Comparison of ENCODE assay signal across 20 mouse cellular contexts in genomic region chr17:62692242-62692641, GRCm38 (mm10).
DNase-seq lines count a peak whose midpoint lies in the region; ATAC-seq lines count a peak whose summit lies in the region.
"Had no signal": no experiment of that assay in that cellular context is flagged by ENCODE, and none has a peak within 500 bp of the region (broad histone marks: within the 10 kb centered on the region; RNA-seq: fewer than 3 reads in every experiment).

No protein-coding gene starts in this region.

- peak overlapping the region; percentile 27; the same call in 1 of the 2 replicates for H3K27ac ChIP-seq in hindbrain, embryonic 15.5 days (replicated peaks)
- H3K27ac ChIP-seq in hindbrain, embryonic 14.5 days, result no peak overlapping the region
- H3K27ac ChIP-seq in forebrain, embryonic 13.5 days, result no peak overlapping the region
- H3K27ac ChIP-seq: embryonic facial prominence, embryonic 13.5 days; heart, embryonic 15.5 days; limb, embryonic 12.5 days; liver, embryonic 13.5 days; lung, embryonic 15.5 days; stomach, embryonic 15.5 days had no signal

- H3K4me3 ChIP-seq in hindbrain, embryonic 15.5 days, result no peak overlapping the region
- H3K4me3 ChIP-seq in hindbrain, embryonic 14.5 days (replicated peaks; ENCODE audit: low read length), result no peak overlapping the region
- no peak overlapping the region for H3K4me3 ChIP-seq in forebrain, embryonic 13.5 days
- H3K4me3 ChIP-seq: embryonic facial prominence, embryonic 13.5 days; heart, embryonic 15.5 days; limb, embryonic 12.5 days; liver, embryonic 13.5 days; lung, embryonic 15.5 days; stomach, embryonic 15.5 days had no signal

- DNase-seq in hindbrain, embryonic 14.5 days (ENCODE audit: low spot score), result no peak
- DNase-seq in 3T3-L1 (ENCODE audit: low read depth, low spot score) (peak; percentile 43), MN1 (ENCODE audit: low spot score) (peak; percentile 42)
- DNase-seq in kidney, adult 8-10 months, result no peak
- DNase-seq: adrenal gland, postnatal 25 days; cerebellum, adult 9-10 months; heart, adult 18-20 months; kidney, postnatal 14 days; liver, embryonic 13.5 days; right cerebral cortex, adult 18-20 months had no signal

- H3K4me1 ChIP-seq in hindbrain, embryonic 15.5 days (replicated peaks), result peaks cover 6% of the 10 kb centered on the region; the same call in 1 of the 2 replicates
- peaks cover 6% of the 10 kb centered on the region; the same call in 1 of the 2 replicates for H3K4me1 ChIP-seq in hindbrain, embryonic 14.5 days (replicated peaks; ENCODE audit: control insufficient read depth, insufficient read depth, low read length)
- peaks cover 28% of the 10 kb centered on the region for H3K4me1 ChIP-seq in forebrain, embryonic 13.5 days
- H3K4me1 ChIP-seq: liver, embryonic 13.5 days had no signal

- no peaks in the 10 kb centered on the region for H3K9me3 ChIP-seq in hindbrain, embryonic 15.5 days
- H3K9me3 ChIP-seq in hindbrain, embryonic 14.5 days (ENCODE audit: control insufficient read depth, low read length), result no peaks in the 10 kb centered on the region
- no peaks in the 10 kb centered on the region for H3K9me3 ChIP-seq in forebrain, embryonic 13.5 days (replicated peaks)
- H3K9me3 ChIP-seq: embryonic facial prominence, embryonic 13.5 days; heart, embryonic 15.5 days; limb, embryonic 12.5 days; liver, embryonic 13.5 days; lung, embryonic 15.5 days; stomach, embryonic 15.5 days had no signal

- H3K9ac ChIP-seq in hindbrain, embryonic 15.5 days, result no peak overlapping the region
- H3K9ac ChIP-seq in hindbrain, embryonic 14.5 days, result no peak overlapping the region
- H3K9ac ChIP-seq in forebrain, embryonic 13.5 days, result no peak overlapping the region
- H3K9ac ChIP-seq: embryonic facial prominence, embryonic 13.5 days; heart, embryonic 15.5 days; limb, embryonic 12.5 days; liver, embryonic 13.5 days; lung, embryonic 15.5 days; stomach, embryonic 15.5 days had no signal

- 37% methylated on average over 4 of the region's 4 CpGs for WGBS in hindbrain, embryonic 15.5 days
- WGBS in hindbrain, embryonic 14.5 days, result 42% methylated on average over 4 of the region's 4 CpGs
- WGBS in forebrain, embryonic 13.5 days, result 9% methylated on average over 4 of the region's 4 CpGs

- H3K36me3 ChIP-seq in hindbrain, embryonic 15.5 days, result no peaks in the 10 kb centered on the region
- H3K36me3 ChIP-seq in hindbrain, embryonic 14.5 days (replicated peaks; ENCODE audit: control insufficient read depth, insufficient read depth), result no peaks in the 10 kb centered on the region
- H3K36me3 ChIP-seq in forebrain, embryonic 13.5 days (ENCODE audit: poor library complexity, severe bottlenecking), result no peaks in the 10 kb centered on the region
- H3K36me3 ChIP-seq: embryonic facial prominence, embryonic 13.5 days; heart, embryonic 15.5 days; limb, embryonic 12.5 days; liver, embryonic 13.5 days; lung, embryonic 15.5 days; stomach, embryonic 15.5 days had no signal

- H3K27me3 ChIP-seq in hindbrain, embryonic 15.5 days, result no peaks in the 10 kb centered on the region
- H3K27me3 ChIP-seq in hindbrain, embryonic 14.5 days (ENCODE audit: control insufficient read depth, insufficient read depth, low read length), result no peaks in the 10 kb centered on the region
- no peaks in the 10 kb centered on the region; the same call in 1 of the 2 replicates for H3K27me3 ChIP-seq in forebrain, embryonic 13.5 days
- H3K27me3 ChIP-seq: embryonic facial prominence, embryonic 13.5 days; heart, embryonic 15.5 days; liver, embryonic 13.5 days; lung, embryonic 15.5 days; stomach, embryonic 15.5 days had no signal

- ATAC-seq in hindbrain, embryonic 15.5 days (ENCODE audit: low FRiP score, low read depth), result no peak
- no peak for ATAC-seq in hindbrain, embryonic 14.5 days (ENCODE audit: low FRiP score)
- peak; percentile 43; the same call in 1 of the 2 replicates for ATAC-seq in forebrain, embryonic 13.5 days
- ATAC-seq in granulocyte monocyte progenitor cell, adult 5-6 weeks (replicated peaks; ENCODE audit: poor library complexity, severe bottlenecking), result no peak
- ATAC-seq: CD4-positive, CD25-positive, alpha-beta regulatory T cell, adult 4 months; intestine, embryonic 16.5 days had no signal

- no peak overlapping the region for H3K4me2 ChIP-seq in hindbrain, embryonic 15.5 days
- no peak overlapping the region for H3K4me2 ChIP-seq in hindbrain, embryonic 14.5 days (replicated peaks)
- no peak overlapping the region for H3K4me2 ChIP-seq in forebrain, embryonic 13.5 days
- H3K4me2 ChIP-seq: embryonic facial prominence, embryonic 13.5 days; heart, embryonic 15.5 days; limb, embryonic 12.5 days; liver, embryonic 13.5 days; lung, embryonic 15.5 days; stomach, embryonic 15.5 days had no signal

Comparison
In these comparisons a context has a peak if more than half of its experiments do, and no peak if none do; other contexts are left out.
1. DNase-seq: peak in 3T3-L1 (single experiment) and MN1 (single experiment); none in hindbrain, embryonic 14.5 days (single experiment) and kidney, adult 8-10 months (0 of 2).